Mouse (Mus musculus): Measurements from ENCODE around the gene Kdm4b. TPM values are rescaled to one million over a fixed set of nuclear protein-coding genes. Genes with fewer than 3 reads are reported as not detected.

The Kdm4b gene
- polyA plus RNA-seq, 1 experiment from 2014 or later, result 22.4 TPM

- WGBS, result 95% methylated on average over 7 of the region's 7 CpGs
- no peak for ATAC-seq (replicated peaks; ENCODE audit: low FRiP score, low read depth)
- H3K36me3 ChIP-seq (ENCODE audit: insufficient read depth, low read length), result peaks cover 53% of the 10 kb centered on the region
These were observed 85.6 kb downstream of the Kdm4b start for GRCm38 (mm10) chr17:56411437-56411836.

GRCm38 (mm10) chr17:56413113-56413512, 87.3 kb downstream of the Kdm4b start:
- Histone ChIP-seq H3K36me3 (ENCODE audit: insufficient read depth, low read length) (peaks cover 69% of the 10 kb centered on the region), H3K27me3 (ENCODE audit: insufficient read depth, low read length) (no peaks in the 10 kb centered on the region), H3K27ac (no peak overlapping the region), H3K4me3 (replicated peaks; ENCODE audit: low read depth, low read length) (no peak overlapping the region), H3K9ac (ENCODE audit: low read depth, low read length) (no peak overlapping the region), H3K4me2 (ENCODE audit: low read length) (no peak overlapping the region), H3K4me1 (replicated peaks; ENCODE audit: insufficient read depth, low read length) (peaks cover 3% of the 10 kb centered on the region; the same call in 1 of the 2 replicates), H3K9me3 (replicated peaks; ENCODE audit: low read length) (no peaks in the 10 kb centered on the region)
- no peak for ATAC-seq (replicated peaks; ENCODE audit: low FRiP score, low read depth)
- 75% methylated on average over 13 of the region's 13 CpGs for WGBS
- TF ChIP-seq CTCF (IDR thresholded peaks at IDR 0.05; ENCODE audit: low read depth), result no peak
- no peak for DNase-seq (ENCODE audit: low spot score)

More at GRCm38 (mm10) chr17:56411437-56411836, 85.6 kb downstream of the Kdm4b start:
- Histone ChIP-seq H3K4me1 (replicated peaks; ENCODE audit: insufficient read depth, low read length) (peaks cover 7% of the 10 kb centered on the region; the same call in 1 of the 2 replicates), H3K4me2 (ENCODE audit: low read length) (no peak overlapping the region), H3K9me3 (replicated peaks; ENCODE audit: low read length) (no peaks in the 10 kb centered on the region), H3K27ac (no peak overlapping the region), H3K4me3 (replicated peaks; ENCODE audit: low read depth, low read length) (no peak overlapping the region), H3K27me3 (ENCODE audit: insufficient read depth, low read length) (no peaks in the 10 kb centered on the region), H3K9ac (ENCODE audit: low read depth, low read length) (no peak overlapping the region)
- no peak for DNase-seq (ENCODE audit: low spot score)
- TF ChIP-seq CTCF (IDR thresholded peaks at IDR 0.05; ENCODE audit: low read depth), result no peak

GRCm38 (mm10) chr17:56414785-56415184, 88.9 kb downstream of the Kdm4b start:
- no peaks in the 10 kb centered on the region for H3K27me3 ChIP-seq (ENCODE audit: insufficient read depth, low read length)
- H3K4me2 ChIP-seq (ENCODE audit: low read length), result no peak overlapping the region
- 91% methylated on average over 9 of the region's 9 CpGs for WGBS
- TF ChIP-seq CTCF (IDR thresholded peaks at IDR 0.05; ENCODE audit: low read depth), result no peak
- no peak for ATAC-seq (replicated peaks; ENCODE audit: low FRiP score, low read depth)
- no peak overlapping the region for H3K27ac ChIP-seq
- H3K36me3 ChIP-seq (ENCODE audit: insufficient read depth, low read length), result peaks cover 86% of the 10 kb centered on the region
- DNase-seq (ENCODE audit: low spot score), result no peak
- H3K9me3 ChIP-seq (replicated peaks; ENCODE audit: low read length), result no peaks in the 10 kb centered on the region
- 0 out of 2 replicates have a peak, but pooled peaks cover 3% of the 10 kb centered on the region for H3K4me1 ChIP-seq (replicated peaks; ENCODE audit: insufficient read depth, low read length)
- H3K4me3 ChIP-seq (replicated peaks; ENCODE audit: low read depth, low read length), result no peak overlapping the region
- H3K9ac ChIP-seq (ENCODE audit: low read depth, low read length), result no peak overlapping the region

- no peaks in the 10 kb centered on the region for H3K9me3 ChIP-seq (replicated peaks; ENCODE audit: low read length)
- H3K36me3 ChIP-seq (ENCODE audit: insufficient read depth, low read length), result peaks cover 89% of the 10 kb centered on the region
- ATAC-seq (replicated peaks; ENCODE audit: low FRiP score, low read depth) (no peak), DNase-seq (ENCODE audit: low spot score) (no peak)
- no peaks in the 10 kb centered on the region for H3K4me1 ChIP-seq (replicated peaks; ENCODE audit: insufficient read depth, low read length)
- H3K4me2 ChIP-seq (ENCODE audit: low read length), result no peak overlapping the region
- no peak for TF ChIP-seq CTCF (IDR thresholded peaks at IDR 0.05; ENCODE audit: low read depth)
- H3K27ac ChIP-seq, result no peak overlapping the region
- H3K9ac ChIP-seq (ENCODE audit: low read depth, low read length), result no peak overlapping the region
- H3K4me3 ChIP-seq (replicated peaks; ENCODE audit: low read depth, low read length), result no peak overlapping the region
- H3K27me3 ChIP-seq (ENCODE audit: insufficient read depth, low read length), result no peaks in the 10 kb centered on the region
- 66% methylated on average over 12 of the region's 12 CpGs for WGBS
These were observed 92.4 kb downstream of the Kdm4b start for GRCm38 (mm10) chr17:56418304-56418703.

GRCm38 (mm10) chr17:56420022-56420421, 94.2 kb downstream of the Kdm4b start:
- H3K4me2 ChIP-seq (ENCODE audit: low read length), result no peak overlapping the region
- TF ChIP-seq CTCF (IDR thresholded peaks at IDR 0.05; ENCODE audit: low read depth), result no peak
- DNase-seq (ENCODE audit: low spot score) (no peak), ATAC-seq (replicated peaks; ENCODE audit: low FRiP score, low read depth) (no peak)
- H3K36me3 ChIP-seq (ENCODE audit: insufficient read depth, low read length), result peaks cover 79% of the 10 kb centered on the region
- H3K27me3 ChIP-seq (ENCODE audit: insufficient read depth, low read length), result no peaks in the 10 kb centered on the region
- 100% methylated on average over 2 of the region's 2 CpGs for WGBS
- H3K9ac ChIP-seq (ENCODE audit: low read depth, low read length), result no peak overlapping the region
- no peak overlapping the region for H3K27ac ChIP-seq
- no peak overlapping the region for H3K4me3 ChIP-seq (replicated peaks; ENCODE audit: low read depth, low read length)
- no peaks in the 10 kb centered on the region for H3K9me3 ChIP-seq (replicated peaks; ENCODE audit: low read length)
- no peaks in the 10 kb centered on the region for H3K4me1 ChIP-seq (replicated peaks; ENCODE audit: insufficient read depth, low read length)

- WGBS, result 19% methylated on average over 64 of the region's 77 CpGs
- ATAC-seq (replicated peaks; ENCODE audit: low FRiP score, low read depth), result peak; percentile 77
- no peaks in the 10 kb centered on the region for H3K27me3 ChIP-seq (ENCODE audit: insufficient read depth, low read length)
These were observed 99.1 kb downstream of the Kdm4b start for GRCm38 (mm10) chr17:56424726-56425583.

More at GRCm38 (mm10) chr17:56424726-56425583, 99.1 kb downstream of the Kdm4b start:
- H3K27ac ChIP-seq, result peak overlapping the region; percentile 57; the same call in 1 of the 2 replicates
- peak overlapping the region; percentile 86 for H3K4me2 ChIP-seq (ENCODE audit: low read length)
- no peaks in the 10 kb centered on the region for H3K9me3 ChIP-seq (replicated peaks; ENCODE audit: low read length)
- peak; percentile 65 for DNase-seq (ENCODE audit: low spot score)
- H3K4me3 ChIP-seq (replicated peaks; ENCODE audit: low read depth, low read length), result peak overlapping the region; percentile 43
- H3K9ac ChIP-seq (ENCODE audit: low read depth, low read length), result peak overlapping the region; percentile 58
- H3K4me1 ChIP-seq (replicated peaks; ENCODE audit: insufficient read depth, low read length), result 0 out of 2 replicates have a peak, but pooled peaks cover 5% of the 10 kb centered on the region
- peaks cover 41% of the 10 kb centered on the region for H3K36me3 ChIP-seq (ENCODE audit: insufficient read depth, low read length)
- no peak for TF ChIP-seq CTCF (IDR thresholded peaks at IDR 0.05; ENCODE audit: low read depth)

Measured in kidney, postnatal 0 days (tissue).